Mouse (Mus musculus): ENCODE results near the gene Rab25. TPM values are rescaled to one million over a fixed set of nuclear protein-coding genes. Genes with fewer than 3 reads are reported as not detected.

Gene Rab25
- total RNA-seq, 2 experiments from 2014 or later, result not detected

DNA sequence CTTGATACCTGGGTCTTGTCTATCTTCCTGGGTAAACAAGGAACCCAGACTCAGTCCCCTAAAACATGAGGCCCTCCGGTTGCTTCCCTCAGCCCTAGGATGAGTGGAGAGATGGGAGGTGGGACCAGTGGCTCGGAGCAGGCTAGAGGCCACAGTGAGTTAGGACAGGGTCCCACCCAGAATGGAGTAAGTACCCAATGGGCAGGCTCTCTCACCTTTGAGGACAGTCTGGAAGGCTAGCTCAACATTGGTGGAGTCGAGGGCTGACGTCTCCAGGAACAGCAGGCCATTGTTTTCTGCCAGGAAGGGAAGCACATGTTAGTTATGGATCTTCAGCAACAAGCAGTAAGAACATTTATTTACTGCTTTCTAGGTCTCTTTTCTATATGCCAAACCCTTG, 5.6 kb downstream of the Rab25 start:
- DNase-seq (ENCODE audit: low spot score in 2 of 2), result no peak

DNA sequence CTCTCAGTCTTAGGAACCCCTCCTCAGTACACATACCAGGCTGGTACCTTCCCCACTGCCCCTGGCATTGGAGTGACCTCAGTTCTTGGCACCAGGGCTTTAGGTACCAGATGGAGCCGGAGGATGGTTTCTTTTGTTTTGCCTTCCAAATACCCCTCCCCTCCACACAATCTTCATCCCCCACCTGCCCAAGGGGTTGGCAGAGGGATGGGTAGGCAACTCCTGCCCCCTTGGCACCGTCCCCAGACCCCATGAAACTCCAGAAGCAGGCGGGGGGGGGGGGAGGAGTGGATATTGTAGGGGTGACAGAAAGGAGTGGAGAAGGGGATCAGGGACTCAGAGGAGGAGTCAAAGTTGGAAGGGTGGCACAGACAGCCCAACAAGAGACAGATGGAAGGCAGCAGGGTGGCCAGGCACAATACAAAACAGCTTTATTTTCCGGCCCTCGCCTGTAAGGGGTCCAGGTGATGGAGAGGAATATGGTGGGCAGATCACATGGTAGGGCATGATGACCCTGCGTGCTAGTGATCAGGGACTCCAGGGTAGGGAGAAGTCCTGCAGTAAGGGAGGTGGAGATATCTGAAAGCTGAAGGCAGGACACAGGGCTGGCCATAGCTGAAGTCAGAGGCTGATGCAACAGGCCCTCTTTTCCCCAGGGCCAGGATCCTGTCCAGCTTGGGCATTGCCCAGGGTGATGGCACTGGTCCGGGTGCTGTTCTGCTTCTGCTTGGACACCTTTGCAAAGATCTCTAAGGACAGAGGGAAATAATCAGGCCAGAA, 6.3 kb downstream of the Rab25 start:
- DNase-seq (ENCODE audit: low spot score in 2 of 2), result no peak

DNA sequence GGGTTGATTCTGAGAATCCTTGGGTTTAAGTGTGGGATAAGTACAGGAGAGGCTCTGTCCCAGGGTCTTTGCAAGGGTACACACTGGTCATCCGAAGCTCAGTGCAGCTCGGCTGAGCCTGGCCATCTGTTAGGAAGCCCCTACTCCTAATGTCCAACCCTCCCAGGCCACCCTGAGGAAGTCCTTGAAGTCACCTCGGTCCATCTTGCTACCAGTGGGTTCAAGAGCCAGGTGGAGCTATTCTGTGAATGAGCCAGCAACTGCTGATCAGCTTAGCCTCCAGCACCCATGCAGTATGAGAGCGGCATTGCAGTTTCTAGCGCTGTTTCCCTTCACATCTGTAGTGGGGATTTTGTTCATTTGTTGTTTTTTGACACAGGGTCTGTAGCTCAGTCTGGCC, 8.0 kb downstream of the Rab25 start:
- DNase-seq (ENCODE audit: low spot score in 2 of 2), result no peak

DNA sequence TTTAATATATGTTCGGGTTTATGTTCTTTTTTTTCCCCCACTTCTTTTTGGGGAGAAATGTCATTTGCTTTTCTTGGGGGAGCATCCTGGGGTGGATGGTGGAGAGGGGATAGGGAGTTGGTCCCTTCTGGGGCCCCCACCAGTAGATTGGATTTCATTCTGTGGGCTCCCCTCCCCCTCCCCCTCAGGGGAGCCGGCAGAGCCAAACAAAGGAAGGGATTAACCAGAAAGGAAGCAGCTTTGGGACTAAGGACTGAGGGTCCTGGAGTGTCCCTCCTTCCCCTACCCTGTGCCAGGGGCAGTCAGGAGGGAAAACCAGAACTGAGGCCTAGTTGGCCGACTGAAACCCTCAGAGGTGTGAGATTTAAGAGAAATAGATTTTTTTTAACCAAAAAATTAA, 8.7 kb downstream of the Rab25 start:
- no peak for DNase-seq (ENCODE audit: low spot score in 2 of 2)

DNA sequence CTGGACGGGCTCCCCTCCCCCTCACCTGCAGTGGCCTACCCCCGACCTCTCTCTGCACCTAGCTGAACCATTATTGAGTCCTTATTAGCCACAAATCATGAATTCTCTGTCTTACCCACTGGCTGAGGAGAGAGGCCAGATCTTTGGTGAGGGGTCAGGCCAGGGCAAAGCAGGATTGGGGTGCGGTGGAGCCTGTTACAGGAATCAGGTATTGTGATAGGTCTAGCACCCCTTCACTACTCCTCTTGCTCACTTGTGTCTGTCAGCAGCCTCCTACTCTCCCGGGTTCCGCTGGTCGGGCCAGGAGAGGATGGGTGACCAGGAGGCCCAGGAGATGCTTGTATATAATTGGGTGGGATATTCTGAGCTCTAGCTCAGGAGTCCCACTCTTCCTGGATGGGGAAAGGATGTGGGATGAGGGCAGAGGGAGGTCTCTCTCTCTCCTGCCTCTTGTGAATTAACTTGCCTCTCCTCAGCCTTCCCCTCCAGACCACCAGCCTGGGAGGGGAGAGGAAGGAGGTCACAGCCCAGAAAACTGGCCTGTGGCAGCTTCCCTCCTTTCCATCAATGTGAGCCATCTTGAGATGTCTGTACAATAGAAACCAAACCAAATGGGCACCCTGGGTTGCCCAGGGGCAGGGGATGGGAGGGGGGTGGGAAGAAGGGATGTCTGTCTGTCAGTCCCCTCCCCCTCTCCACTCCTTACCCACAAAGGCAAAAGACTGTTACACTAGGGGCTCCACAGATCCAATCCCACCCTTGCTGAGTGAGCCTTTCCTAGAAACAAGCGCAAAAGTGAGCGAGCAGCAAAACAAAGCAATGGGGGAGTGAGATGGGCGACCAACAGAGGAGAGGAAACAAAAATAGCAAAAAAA, 9.6 kb downstream of the Rab25 start:
- no peak for DNase-seq (ENCODE audit: low spot score in 2 of 2)

DNA sequence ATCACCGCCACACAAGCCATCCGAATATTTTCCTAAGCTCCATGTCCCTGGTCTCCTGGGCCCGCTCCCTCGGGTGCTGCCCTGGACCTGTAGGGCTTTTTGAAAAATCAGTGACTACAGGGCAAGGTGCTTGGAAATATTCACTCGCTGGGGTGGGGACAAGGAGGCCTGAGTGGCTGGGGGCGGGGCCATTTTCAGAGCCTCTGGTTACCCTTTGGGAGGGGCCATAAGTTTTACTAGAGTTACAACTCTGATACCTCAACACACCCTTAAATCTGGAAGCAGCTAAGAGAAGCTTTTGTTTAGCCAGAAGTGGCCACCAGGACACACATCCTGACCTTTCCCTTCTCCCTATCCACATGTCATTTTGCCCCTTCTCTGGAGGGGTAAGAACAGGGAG, 11.0 kb downstream of the Rab25 start:
- no peak for DNase-seq (ENCODE audit: low spot score in 2 of 2)

DNA sequence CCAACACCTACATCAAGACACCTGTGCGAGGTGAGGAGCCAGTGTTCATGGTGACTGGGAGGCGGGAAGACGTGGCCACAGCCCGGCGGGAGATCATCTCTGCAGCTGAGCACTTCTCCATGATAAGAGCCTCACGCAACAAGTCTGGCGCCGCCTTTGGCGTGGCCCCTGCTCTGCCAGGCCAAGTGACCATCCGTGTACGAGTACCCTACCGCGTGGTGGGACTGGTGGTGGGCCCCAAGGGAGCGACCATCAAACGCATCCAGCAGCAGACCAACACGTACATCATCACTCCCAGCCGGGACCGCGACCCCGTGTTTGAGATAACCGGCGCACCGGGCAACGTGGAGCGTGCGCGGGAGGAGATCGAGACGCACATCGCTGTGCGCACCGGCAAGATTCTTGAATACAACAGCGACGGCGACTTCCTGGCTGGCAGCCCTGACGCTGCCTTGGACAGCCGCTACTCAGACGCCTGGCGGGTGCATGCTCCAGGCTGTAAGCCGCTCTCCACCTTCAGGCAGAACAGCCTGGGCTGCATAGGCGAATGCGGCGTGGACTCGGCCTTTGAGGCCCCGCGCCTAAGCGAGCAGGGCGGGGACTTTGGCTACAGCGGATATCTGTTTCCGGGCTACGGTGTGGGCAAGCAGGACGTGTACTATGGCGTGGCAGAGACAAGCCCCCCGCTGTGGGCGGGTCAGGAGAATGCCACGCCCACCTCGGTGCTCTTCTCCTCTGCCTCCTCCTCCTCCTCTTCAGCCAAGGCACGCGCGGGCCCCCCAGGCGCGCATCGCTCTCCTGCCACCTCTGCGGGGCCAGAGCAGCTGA, 11.8 kb downstream of the Rab25 start:
- DNase-seq (ENCODE audit: low spot score in 2 of 2), result peak; percentile 52 to 74

DNA sequence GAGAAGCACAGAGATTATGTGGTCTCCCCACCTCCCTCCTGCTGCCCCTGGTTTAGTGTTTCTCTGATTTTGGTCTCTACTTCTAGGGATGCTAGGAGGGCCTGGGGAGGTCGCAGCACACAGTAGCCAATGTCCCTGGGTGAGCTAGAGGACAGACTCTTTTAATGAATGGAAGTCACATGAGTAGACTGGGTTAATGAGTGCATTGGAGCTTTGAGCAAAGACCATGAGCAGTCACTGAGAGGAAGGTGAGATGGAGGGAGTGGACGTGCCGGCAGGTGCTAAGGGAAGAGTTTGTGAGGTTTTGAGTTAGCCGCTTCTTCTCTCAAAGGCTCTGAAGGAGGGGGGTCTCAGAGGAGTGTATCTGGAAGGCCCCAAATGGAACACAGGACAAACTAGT, 12.6 kb downstream of the Rab25 start:
- DNase-seq (ENCODE audit: low spot score in 2 of 2), result no peak

DNA sequence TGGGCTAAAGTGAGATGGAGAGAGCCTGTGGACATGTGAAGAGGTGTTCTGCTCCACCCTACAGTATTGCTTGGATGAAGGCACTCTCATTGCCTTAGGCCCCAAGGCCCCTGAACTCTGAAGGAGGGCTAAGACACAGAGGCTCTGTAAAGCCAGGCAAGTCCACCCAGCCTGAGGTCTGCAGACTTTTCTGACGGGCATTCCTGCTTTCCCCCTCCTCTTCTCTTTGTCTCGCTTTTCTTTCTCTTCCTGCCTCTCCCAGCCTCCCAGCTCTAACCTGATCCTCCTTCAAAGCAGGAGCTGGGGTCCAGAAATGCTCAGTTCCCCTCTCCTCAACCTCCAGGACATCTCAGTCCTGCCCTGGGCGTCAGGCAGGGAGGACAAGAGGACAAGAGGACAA, 13.1 kb downstream of the Rab25 start:
- DNase-seq (ENCODE audit: low spot score in 2 of 2), result no peak

DNA sequence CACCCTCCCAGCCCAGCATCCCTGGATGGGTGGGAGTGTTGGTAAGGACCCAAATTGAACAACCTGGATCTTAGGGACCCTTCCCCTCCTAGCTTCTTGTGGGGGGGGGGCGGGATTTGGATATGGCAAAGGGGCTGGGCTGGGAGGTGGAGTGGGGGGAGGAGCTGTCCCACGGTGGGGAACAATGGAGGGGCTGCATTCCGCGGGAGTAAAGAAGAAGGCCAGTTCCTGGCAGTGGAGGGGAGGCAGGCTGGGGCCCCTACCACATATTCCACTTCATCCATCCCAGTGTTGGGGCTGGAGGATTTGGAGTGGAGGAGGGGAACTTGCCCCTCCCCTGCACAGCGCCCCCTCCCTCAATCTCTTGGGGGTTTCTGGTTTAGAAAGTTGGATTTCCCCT, 14.4 kb downstream of the Rab25 start:
- DNase-seq (ENCODE audit: low spot score in 2 of 2), result no peak

DNA sequence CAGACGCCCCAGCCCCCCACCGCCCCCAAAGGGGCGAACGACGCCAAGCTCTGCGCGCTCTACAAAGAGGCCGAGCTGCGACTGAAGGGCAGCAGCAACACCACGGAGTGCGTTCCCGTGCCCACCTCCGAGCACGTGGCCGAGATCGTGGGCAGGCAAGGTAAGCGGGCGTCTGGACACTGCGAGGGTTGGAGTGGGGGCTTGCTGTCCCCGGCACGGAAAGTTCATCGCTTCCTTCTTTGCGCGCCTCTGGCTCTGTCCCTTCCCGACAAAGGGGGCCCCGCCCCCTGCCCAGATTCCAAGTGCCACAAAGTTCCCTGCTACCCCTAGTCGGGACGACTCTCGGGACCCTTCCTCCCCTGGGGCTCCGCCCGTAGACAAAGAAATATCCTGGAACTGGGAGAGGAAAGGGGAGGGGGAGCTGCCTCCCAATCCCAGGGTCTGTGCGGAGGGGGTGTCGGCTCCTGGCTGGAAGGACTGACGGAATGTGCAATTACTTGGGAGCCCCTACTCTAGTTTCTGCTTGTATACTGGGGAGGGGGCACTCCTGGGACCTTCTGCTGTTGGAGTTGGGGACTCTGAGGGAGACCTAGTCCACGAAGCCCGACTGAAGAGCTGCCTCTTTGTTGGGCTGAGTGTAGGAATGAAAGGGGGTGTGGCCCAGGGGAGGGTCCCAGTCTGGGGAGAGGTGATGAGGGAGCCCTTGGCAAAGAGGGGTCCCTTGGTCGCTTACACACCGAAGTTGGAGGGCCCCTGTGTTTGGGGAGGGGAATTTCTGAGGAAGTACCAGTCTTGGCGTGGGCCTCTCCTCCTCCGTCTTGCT, 15.2 kb downstream of the Rab25 start:
- DNase-seq (ENCODE audit: low spot score in 2 of 2), result peak; percentile 42 to 55

DNA sequence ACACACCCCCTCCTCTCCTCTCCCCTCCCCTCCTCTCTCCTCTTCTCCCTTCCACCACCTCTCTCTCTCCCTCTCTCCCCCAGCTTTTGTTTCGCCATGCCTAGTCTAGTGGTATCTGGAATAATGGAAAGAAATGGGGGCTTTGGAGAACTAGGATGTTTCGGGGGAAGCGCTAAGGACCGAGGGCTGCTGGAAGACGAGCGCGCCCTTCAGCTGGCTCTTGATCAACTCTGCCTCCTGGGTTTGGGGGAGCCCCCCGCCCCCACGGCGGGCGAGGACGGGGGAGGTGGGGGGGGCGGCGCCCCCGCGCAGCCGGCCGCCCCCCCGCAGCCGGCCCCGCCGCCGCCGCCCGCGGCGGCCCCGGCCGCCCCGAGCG, 15.8 kb downstream of the Rab25 start, which contains the start of gene Mex3a:
Gene Mex3a, plus strand, starts transcription at position 97 of the 376 bp plus-strand sequence.
- no peak for DNase-seq (ENCODE audit: low spot score in 2 of 2)

DNA sequence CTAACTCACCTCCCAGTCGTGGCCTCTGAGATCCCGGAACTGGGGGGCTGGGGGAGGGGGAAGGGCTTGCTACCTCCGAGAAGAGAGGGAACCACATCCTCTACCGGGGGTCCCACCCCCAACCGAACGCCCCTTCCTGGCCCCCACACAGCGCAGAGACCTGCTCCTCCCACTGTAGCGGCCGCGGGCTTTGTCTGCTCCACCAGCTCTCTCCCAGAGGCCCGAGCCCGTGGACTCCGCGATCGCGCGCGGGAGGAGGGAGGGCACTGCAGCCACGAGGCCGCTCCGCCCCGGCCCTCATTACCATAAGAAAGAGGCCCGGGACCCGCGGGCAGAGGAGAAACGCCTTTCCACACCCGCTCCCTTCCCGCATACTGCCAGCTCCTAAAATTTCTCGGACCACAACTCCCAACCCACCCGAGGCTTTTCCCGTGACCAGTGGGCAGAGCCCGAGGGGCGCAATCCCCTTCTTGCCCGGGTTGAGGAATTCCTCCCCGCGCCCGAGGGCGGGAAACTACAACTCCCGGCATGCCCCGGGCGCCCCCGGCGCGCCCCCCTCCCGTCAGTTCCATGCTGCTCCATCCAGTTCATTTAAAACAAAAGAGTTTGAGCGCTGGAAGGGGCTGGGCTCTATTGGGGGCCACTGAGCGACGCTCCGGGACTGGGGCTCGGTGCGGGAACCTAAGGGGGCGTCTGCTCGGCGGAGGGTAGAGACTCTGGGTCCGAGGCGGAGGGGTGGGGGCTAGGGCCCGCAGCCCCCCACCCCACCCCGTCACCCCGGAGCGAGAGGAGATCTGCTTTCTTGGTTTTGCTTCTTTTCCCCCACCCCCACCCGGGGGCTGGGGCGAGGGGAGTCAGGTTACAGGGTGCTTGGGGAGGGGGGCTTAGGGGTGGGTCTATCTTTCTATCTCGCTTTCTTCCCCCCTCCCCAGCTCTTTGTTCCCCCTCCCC, 16.5 kb downstream of the Rab25 start:
- DNase-seq (ENCODE audit: low spot score in 2 of 2), result peak; percentile 89 to 91

DNA sequence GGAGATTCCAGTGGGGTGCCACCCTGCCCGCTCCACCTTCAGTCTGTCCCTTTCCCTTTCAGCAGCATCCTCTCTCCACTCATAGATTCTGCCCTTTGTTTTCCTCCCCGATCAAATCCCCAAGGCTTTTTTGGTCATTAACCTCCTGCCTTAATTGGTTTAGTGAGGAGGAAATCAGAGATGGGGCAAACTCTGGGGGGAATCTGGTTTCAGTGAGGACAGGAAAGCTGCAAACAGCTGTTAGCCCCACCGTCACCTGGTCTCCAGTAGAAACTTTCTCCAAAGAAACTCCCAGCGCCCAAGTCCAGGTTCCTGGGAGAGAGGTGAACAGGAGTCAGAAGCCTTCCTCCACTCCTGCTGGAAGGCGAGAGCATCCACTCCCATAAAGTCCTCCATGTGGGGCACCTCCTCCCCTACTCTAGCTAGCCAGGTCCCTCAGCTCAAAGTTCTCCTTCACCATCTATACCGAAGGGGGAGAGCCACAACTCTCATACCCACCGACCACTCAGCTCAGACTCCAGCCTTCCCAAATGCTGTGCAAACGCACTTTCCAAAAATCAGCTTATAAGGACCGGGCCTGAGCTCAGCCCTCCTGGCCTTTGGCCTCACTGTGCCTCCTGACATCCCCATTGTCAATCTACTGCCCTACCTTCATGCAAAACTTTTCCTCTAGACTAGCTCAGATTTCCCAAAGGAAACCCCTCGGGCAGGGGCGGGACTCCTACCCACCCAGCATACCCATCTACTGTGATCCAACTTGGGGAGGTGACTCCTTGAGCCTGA, 17.8 kb downstream of the Rab25 start:
- no peak for DNase-seq (ENCODE audit: low spot score in 2 of 2)

DNA sequence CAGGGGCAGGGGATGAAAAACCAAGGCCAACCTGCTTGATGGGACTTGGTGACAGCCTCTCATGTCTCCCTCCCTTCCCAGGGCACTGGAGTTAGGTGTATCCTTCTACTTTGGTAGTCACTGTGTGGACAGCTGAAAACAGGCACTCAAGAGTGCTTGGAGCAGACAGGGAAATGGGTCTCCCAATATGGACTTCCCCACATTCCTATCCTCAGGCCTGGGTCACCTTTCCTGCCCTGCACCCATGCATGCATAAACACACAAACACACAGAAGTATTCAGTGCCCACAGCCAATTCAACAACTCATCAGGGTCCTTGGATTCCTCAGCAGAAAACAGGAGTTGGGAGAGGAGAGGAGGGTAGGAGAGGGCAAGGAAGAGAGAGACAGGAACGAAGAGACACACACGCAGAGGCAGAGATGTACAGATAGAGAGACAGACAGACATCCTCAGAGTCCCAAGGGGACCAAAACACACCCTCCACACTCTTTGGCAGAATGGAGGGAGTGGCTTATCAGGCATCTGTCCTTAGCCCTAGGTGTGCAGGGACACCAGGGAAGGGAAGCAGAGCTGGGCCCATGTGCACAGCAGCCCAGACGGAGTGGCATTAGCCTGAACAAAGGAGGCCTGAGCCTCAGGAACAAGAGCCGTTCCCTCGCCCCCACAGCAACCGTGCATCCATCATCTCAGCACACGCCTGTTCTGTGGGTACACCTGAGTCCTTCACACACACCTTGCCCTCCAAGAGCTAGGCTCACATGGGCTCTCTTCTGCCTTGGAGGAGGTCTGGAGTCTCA, 18.7 kb downstream of the Rab25 start:
- DNase-seq (ENCODE audit: low spot score in 2 of 2), result no peak

DNA sequence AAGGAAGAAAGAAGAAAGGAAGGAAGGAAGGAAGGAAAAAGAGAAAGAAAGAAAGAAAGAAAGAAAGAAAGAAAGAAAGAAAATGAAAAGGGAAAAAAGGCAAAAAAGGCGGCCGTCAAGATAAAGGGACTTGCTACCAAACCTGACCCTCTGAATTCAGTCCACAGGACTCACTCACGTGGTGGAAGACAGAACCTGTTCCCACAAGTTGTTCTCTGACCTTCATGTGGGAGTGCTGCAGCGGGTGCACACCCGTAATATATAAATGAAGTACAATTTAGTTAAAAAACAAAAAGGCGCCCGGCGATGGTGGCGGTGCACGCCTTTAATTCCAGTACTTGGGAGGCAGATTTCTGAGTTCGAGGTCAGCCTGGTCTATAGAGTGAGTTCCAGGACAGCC, 19.5 kb downstream of the Rab25 start:
- no peak for DNase-seq (ENCODE audit: low spot score in 2 of 2)

DNA sequence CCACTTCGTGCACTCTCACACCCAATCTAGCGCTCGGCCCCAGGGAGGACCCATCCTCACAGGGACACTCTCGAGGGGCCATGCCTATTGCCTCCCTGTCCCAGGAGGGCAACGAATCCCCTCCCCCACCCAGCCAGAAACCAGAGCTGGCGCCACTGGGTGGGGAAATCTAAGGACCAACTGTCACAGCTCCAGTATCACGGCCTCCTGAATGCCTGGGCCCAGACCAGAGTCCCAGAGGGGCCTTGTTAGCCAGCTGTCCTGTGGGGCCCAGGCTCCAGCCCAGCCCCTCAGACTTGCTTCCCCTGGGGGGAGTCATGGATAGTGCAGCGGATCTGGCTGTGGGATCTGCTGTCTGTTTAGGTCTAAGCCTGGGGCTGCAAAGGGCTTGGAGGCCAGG, 20.5 kb downstream of the Rab25 start:
- DNase-seq (ENCODE audit: low spot score in 2 of 2), result no peak

Measured in layer of hippocampus, postnatal 10 days (tissue).